Mouse (Mus musculus) limb, embryonic 11.5 days (tissue): ENCODE data around the gene Lrrc59. TPM values are rescaled to one million over a fixed set of nuclear protein-coding genes. Genes with fewer than 3 reads are reported as not detected.

Source experiments
- ATAC-seq: fragments of 200-750 bp; cut with Nextera tagmentation; 2 replicates; pipeline ENCODE4 v1.8.0; 2017; ENCODE audit warnings: low read depth; ENCODE audit not compliant: insufficient number of reproducible peaks, low FRiP score, low TSS enrichment
- DNase-seq: peaks from one replicate; pipeline ENCODE4 v3.0.0-alpha.2; 2015; ENCODE audit warnings: low spot score
- H3K27ac ChIP-seq: fragments of 300-500 bp; sonication (generic); replicated peaks from 2 replicates; pipeline ENCODE4 v1.5.1; 2014; ENCODE audit warnings: low read depth, mild to moderate bottlenecking, low read length
- H3K27me3 ChIP-seq: fragments of 300-500 bp; sonication (generic); 2 replicates; pipeline ENCODE4 v1.6.1; 2014; ENCODE audit warnings: mild to moderate bottlenecking, low read length, mixed read lengths; ENCODE audit not compliant: control insufficient read depth, insufficient read depth
- H3K36me3 ChIP-seq: fragments of 300-500 bp; sonication (generic); 2 replicates; pipeline ENCODE4 v1.6.1; 2014; ENCODE audit warnings: mild to moderate bottlenecking, low read length, moderate library complexity, mixed read lengths; ENCODE audit not compliant: control insufficient read depth, insufficient read depth
- H3K4me1 ChIP-seq: fragments of 300-500 bp; sonication (generic); 2 replicates; pipeline ENCODE4 v1.6.1; 2014; ENCODE audit warnings: low read length, mixed read lengths; ENCODE audit not compliant: control insufficient read depth, insufficient read depth
- H3K4me2 ChIP-seq: fragments of 300-500 bp; sonication (generic); 2 replicates; pipeline ENCODE4 v1.6.1; 2014; ENCODE audit warnings: low read depth, mild to moderate bottlenecking, moderate library complexity; ENCODE audit not compliant: severe bottlenecking
- H3K4me3 ChIP-seq: fragments of 300-500 bp; sonication (generic); 2 replicates; pipeline ENCODE4 v1.5.1; 2014; ENCODE audit warnings: low read depth, low read length
- H3K9ac ChIP-seq: fragments of 300-500 bp; sonication (generic); 2 replicates; pipeline ENCODE4 v1.6.1; 2014; ENCODE audit warnings: mild to moderate bottlenecking, low read length
- H3K9me3 ChIP-seq: fragments of 300-500 bp; sonication (generic); 2 replicates; pipeline ENCODE4 v1.6.1; 2016; ENCODE audit warnings: low read length; ENCODE audit not compliant: control insufficient read depth
- WGBS: fragments of 180-500 bp; shearing (Covaris S2); extraction: QIAGEN DNeasy Blood & Tissue Kit; methylation state at CpG from one replicate; pipeline ENCODE4 v1.1.7; 2014; 5-methylcytosine and 5-hydroxymethylcytosine counted together
- polyA plus RNA-seq: library from polyadenylated mRNA; unstranded; fragments of >200 nt; fragmentation: Nextera tagmentation; extraction: Ambion mirVana; gene quantifications from 2 replicates; pipeline ENCODE4 v1.2.1, GENCODE M21; 2014

Gene Lrrc59
- polyA plus RNA-seq, result 191 and 206 TPM in 2 replicates

DNA sequence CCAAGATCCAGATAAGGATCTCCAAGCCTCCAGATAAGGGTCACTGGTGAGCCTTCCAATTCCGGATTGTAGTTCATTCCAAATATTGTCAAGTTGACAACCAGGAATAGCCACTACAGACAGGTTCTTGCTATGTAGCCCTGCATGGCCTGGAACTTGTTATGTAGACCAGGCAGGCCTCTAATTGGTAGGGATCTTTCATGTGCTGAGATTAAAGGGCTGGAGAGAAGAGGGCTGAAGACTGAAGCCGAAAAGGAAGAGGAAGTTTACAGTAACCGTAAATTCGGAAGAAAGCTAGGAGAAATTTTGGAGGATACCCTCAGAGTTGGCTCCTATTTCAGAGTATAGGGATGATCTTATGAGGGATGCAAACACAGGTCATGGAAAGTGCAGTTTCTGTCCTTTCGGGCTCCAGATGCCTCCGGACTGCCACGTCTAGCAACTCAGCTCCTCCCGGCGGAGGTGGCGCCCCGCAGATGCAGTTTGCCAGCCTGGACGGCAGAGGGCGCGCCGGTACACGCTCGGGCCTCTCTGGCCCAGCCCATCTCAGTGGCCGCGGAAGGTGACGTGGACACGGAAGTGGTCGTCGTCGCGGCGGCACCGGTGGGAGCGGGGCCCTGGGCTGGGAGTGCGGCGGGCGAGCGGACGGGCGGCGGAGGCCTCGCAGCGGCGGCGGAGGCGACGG lies at the start of gene Lrrc59:
TSS of gene Lrrc59 (plus strand) at position 569 of the 685 bp plus-strand sequence.
- no peaks in the 10 kb centered on the region for H3K9me3 ChIP-seq
- H3K4me2 ChIP-seq, result peak within 1 kb of the TSS; percentile 91
- H3K4me1 ChIP-seq, result peaks cover 7% of the 10 kb centered on the region; the same call in 1 of the 2 replicates
- ATAC-seq (peak; percentile 95), DNase-seq (peak; percentile 99)
- peak within 1 kb of the TSS; percentile 87 for H3K4me3 ChIP-seq
- 5% methylated on average over 36 of the region's 41 CpGs for WGBS
- no peaks in the 10 kb centered on the region for H3K27me3 ChIP-seq
- 0 out of 2 replicates have a peak within 1 kb of the TSS, but pooled peaks have one; percentile 10 for H3K27ac ChIP-seq
- peak within 1 kb of the TSS; percentile 76 for H3K9ac ChIP-seq
- H3K36me3 ChIP-seq, result peaks cover 17% of the 10 kb centered on the region

DNA sequence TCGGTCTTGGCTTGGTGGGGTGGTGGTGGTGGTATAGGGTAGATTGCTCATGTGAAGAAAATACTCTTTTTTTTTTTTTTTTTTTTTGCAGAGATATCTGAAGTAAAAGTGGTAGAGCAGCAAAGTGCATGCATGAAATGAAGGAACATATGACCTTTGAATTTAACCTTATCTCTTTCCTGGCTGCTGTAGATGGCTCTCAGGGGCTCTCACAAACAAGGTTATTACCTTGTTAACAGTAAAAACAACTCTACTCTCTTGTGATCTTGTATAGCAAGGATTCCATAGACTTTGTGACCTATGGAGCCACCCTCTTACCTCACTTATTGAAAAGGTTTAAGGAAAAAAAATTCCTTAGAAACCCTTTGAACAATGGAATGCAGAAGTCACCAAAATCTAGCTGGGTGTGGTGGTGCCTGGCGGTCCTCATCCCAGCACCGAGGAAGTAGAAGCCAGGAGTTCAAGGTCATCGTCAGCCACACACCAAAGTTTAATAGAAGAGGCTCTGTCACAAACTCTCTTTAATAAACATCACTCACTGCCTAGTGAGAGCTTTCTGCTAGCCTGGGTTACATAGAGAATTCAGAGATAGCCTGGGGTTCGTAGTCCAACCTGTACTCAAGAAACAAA lies 49.3 kb upstream of the Lrrc59 start:
- no peaks in the 10 kb centered on the region for H3K4me1 ChIP-seq

DNA sequence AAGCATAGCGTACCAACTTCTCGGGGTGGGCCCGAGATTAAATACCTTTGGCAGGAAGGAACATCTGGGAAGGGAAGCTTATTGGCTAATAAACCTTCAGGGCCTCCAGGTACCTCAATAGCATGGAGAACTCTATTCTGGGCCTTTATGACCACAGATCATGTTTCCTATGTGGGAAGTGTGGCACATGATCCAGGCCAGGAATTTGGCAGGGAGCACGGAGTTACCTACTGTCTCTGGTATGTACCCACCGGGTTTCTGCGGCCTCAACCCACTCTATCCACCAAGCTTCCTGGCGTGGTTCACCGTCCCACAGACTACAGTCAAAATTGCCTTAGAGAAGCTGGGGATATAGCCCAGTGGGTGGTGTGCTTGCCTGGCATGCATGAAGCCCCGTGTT lies 44.5 kb upstream of the Lrrc59 start:
- Histone ChIP-seq H3K36me3 (no peaks in the 10 kb centered on the region; the same call in 1 of the 2 replicates), H3K27ac (no peak overlapping the region), H3K4me3 (no peak overlapping the region), H3K4me1 (no peaks in the 10 kb centered on the region), H3K9me3 (no peaks in the 10 kb centered on the region), H3K4me2 (no peak overlapping the region), H3K27me3 (no peaks in the 10 kb centered on the region), H3K9ac (no peak overlapping the region)
- DNase-seq (no peak), ATAC-seq (no peak)
- 86% methylated on average over 9 of the region's 9 CpGs for WGBS

More for the DNA sequence above, 49.3 kb upstream of the Lrrc59 start:
- Histone ChIP-seq H3K36me3 (no peaks in the 10 kb centered on the region; the same call in 1 of the 2 replicates), H3K27ac (no peak overlapping the region), H3K9ac (no peak overlapping the region), H3K4me2 (no peak overlapping the region), H3K4me3 (no peak overlapping the region), H3K27me3 (no peaks in the 10 kb centered on the region), H3K9me3 (no peaks in the 10 kb centered on the region)
- DNase-seq (no peak), ATAC-seq (no peak)
- 89% methylated on average over 5 of the region's 5 CpGs for WGBS

DNA sequence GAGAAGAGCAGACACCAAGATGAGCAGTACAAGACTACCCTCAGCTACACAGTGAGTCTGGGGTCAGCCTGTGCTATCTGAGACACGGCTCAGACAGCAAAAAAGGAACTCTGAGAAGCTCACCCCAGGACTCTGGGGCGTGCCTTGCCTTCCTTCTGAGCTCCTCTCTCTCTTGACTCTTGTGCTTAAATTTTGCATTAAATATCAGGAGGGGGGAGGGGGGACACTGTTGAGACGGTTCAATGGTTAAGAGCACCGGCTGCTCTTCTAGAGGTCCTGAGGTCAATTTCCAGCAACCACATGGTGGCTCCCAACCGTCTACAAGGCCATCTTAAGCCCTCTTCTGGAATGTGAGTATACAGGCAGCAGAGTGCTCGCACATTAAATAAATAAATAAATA lies 42.1 kb upstream of the Lrrc59 start:
- no peaks in the 10 kb centered on the region for H3K9me3 ChIP-seq
- H3K4me1 ChIP-seq, result no peaks in the 10 kb centered on the region
- ATAC-seq (no peak), DNase-seq (no peak)
- no peaks in the 10 kb centered on the region for H3K27me3 ChIP-seq
- WGBS, result 78% methylated on average over 6 of the region's 6 CpGs
- no peak overlapping the region for H3K9ac ChIP-seq
- H3K27ac ChIP-seq, result no peak overlapping the region
- H3K4me2 ChIP-seq, result no peak overlapping the region
- H3K4me3 ChIP-seq, result no peak overlapping the region
- H3K36me3 ChIP-seq, result no peaks in the 10 kb centered on the region; the same call in 1 of the 2 replicates

DNA sequence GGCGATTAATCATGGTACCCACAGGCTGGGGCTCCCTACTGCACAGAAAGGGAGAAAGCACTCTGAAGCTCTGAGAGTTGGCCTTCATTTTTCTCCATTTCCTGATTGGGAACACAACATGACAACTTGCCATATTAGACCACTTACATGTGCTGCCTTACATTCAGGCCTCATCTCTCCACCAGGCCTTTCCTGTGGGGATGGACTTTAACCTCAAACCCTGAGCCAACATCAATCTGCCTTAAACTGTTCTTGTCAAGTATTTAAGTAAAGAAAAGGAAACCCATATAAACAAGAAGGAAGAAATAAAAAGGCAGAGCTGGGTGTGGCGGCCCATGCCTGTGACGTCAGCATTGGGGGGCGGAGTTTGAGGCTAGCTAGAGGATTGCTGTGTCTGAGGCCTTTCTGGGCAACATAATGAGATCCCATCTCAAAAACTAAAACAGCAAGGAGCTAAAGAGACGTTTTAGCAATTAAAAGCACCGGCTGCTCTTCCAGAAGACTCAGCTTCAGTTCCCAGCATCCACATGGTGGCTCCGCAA lies 33.2 kb upstream of the Lrrc59 start:
- Histone ChIP-seq H3K36me3 (no peaks in the 10 kb centered on the region), H3K9me3 (no peaks in the 10 kb centered on the region), H3K9ac (no peak overlapping the region), H3K4me3 (no peak overlapping the region), H3K4me1 (0 out of 2 replicates have a peak, but pooled peaks cover 3% of the 10 kb centered on the region), H3K27me3 (no peaks in the 10 kb centered on the region), H3K4me2 (no peak overlapping the region), H3K27ac (no peak overlapping the region)
- DNase-seq (no peak), ATAC-seq (no peak)
- 69% methylated on average over 7 of the region's 7 CpGs for WGBS

DNA sequence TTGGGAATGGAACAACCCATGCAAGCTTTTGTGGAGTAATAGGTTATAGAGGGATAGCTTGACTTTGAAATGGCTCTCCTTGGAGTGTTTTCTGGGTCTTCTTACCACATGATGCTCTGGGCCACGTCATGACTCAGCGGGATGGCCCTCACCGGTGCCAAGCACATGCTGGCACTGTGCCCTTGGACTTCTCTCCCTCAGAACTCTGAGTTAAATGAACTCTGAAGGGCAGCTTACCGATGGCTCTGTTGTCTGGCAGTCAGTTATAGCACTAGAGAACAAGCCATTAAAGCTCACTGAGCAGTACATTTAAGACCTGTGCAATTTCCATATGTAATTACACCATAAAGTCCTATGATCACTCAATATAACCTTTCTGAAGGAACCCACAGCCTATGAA lies 32.2 kb upstream of the Lrrc59 start:
- Histone ChIP-seq H3K9ac (no peak overlapping the region), H3K4me3 (no peak overlapping the region), H3K4me1 (0 out of 2 replicates have a peak, but pooled peaks cover 6% of the 10 kb centered on the region), H3K27ac (no peak overlapping the region), H3K36me3 (no peaks in the 10 kb centered on the region), H3K4me2 (no peak overlapping the region), H3K9me3 (no peaks in the 10 kb centered on the region), H3K27me3 (no peaks in the 10 kb centered on the region)
- DNase-seq (no peak), ATAC-seq (no peak)
- 89% methylated on average over 4 of the region's 4 CpGs for WGBS

DNA sequence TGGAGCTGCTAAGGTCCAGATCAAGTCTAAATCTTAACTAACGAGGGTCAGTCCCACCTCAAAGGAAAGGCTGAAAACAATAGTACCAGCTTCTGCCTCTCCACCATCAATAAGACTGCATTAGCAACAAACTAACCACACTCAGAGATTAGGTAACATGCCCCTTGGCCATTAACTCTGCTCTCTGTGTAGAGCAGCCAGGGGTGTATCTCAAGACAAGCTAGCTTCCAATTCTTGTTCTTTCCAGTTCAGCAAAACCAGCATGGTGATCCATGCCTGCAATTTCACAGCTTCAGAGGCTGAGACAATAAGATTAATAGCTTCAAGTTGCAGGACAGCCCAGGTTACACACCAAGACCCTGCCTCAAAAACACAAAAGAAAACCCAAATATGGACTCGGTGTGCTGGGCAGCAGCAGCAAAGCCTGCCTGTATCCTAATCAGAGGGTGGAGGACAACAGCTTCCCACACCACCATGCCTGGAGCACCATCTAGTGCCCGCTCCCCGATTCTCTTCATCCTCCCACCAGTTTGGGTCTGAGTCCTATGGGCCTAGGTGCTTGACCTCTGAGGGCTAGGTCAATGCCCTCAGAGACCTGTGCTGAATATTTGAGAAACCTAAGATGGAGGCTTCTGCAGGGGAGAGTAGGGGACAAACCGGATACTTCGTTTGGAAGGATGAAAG lies 31.0 kb upstream of the Lrrc59 start:
- 75% methylated on average over 6 of the region's 6 CpGs for WGBS
- Histone ChIP-seq H3K36me3 (no peaks in the 10 kb centered on the region), H3K9ac (no peak overlapping the region), H3K27ac (no peak overlapping the region), H3K27me3 (no peaks in the 10 kb centered on the region), H3K9me3 (no peaks in the 10 kb centered on the region), H3K4me3 (no peak overlapping the region), H3K4me2 (no peak overlapping the region), H3K4me1 (0 out of 2 replicates have a peak, but pooled peaks cover 6% of the 10 kb centered on the region)
- ATAC-seq (no peak), DNase-seq (no peak)

DNA sequence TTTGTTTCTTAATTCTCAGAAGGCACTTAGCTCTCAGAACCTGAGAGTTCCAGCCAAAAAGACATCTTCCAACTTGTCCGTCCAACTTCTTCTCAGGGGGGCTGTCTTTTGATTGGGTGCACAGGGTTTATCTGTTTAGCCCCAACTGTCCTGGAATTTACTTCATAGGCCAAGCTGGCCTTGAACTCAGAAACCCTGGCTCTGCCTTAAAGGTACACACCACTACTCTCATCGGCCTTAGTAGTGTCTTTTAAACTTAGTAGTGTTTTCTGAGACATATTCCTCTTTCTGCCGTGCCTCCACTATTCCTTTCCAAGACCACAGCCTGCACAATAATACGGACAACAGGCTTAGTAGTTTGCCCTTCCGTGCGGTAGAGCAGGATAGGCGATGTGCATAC lies 29.1 kb upstream of the Lrrc59 start:
- DNase-seq (no peak), ATAC-seq (no peak)
- H3K4me1 ChIP-seq, result 0 out of 2 replicates have a peak, but pooled peaks cover 6% of the 10 kb centered on the region
- H3K4me2 ChIP-seq, result peak overlapping the region; percentile 77; the same call in 1 of the 2 replicates
- no peaks in the 10 kb centered on the region for H3K27me3 ChIP-seq
- H3K9me3 ChIP-seq, result no peaks in the 10 kb centered on the region
- no peaks in the 10 kb centered on the region for H3K36me3 ChIP-seq
- no peak overlapping the region for H3K27ac ChIP-seq
- no peak overlapping the region for H3K4me3 ChIP-seq
- WGBS, result 94% methylated on average over 7 of the region's 7 CpGs
- H3K9ac ChIP-seq, result no peak overlapping the region
